Mouse (Mus musculus) hindbrain, embryonic 14.5 days (tissue): ENCODE data around the gene Scel. TPM values are rescaled to one million over a fixed set of nuclear protein-coding genes. Genes with fewer than 3 reads are reported as not detected.

Experiments
- ATAC-seq: fragments of 200-750 bp; cut with Nextera tagmentation; 2 replicates; pipeline ENCODE4 v1.8.0; 2017; ENCODE audit warnings: moderate number of reproducible peaks, mild to moderate bottlenecking, moderate TSS enrichment, moderate library complexity; ENCODE audit not compliant: low FRiP score
- DNase-seq: peaks from one replicate; pipeline ENCODE4 v3.0.0-alpha.2; 2015; ENCODE audit warnings: low spot score
- H3K27ac ChIP-seq: fragments of 300-500 bp; sonication (generic); 2 replicates; pipeline ENCODE4 v1.5.1; 2014; ENCODE audit warnings: mild to moderate bottlenecking, moderate library complexity
- H3K27me3 ChIP-seq: fragments of 300-500 bp; sonication (generic); 2 replicates; pipeline ENCODE4 v1.6.1; 2014; ENCODE audit warnings: mild to moderate bottlenecking, low read length, mixed read lengths; ENCODE audit not compliant: control insufficient read depth, insufficient read depth
- H3K36me3 ChIP-seq: fragments of 300-500 bp; sonication (generic); replicated peaks from 2 replicates; pipeline ENCODE4 v1.6.1; 2014; ENCODE audit not compliant: control insufficient read depth, insufficient read depth
- H3K4me1 ChIP-seq: fragments of 300-500 bp; sonication (generic); replicated peaks from 2 replicates; pipeline ENCODE4 v1.6.1; 2014; ENCODE audit warnings: antibody characterized with exemption, low read length, mixed read lengths; ENCODE audit not compliant: control insufficient read depth, insufficient read depth
- H3K4me2 ChIP-seq: fragments of 300-500 bp; sonication (generic); replicated peaks from 2 replicates; pipeline ENCODE4 v1.6.1; 2014; ENCODE audit warnings: mild to moderate bottlenecking, moderate library complexity
- H3K4me3 ChIP-seq: fragments of 300-500 bp; sonication (generic); replicated peaks from 2 replicates; pipeline ENCODE4 v1.5.1; 2014; ENCODE audit warnings: mild to moderate bottlenecking, low read length
- H3K9ac ChIP-seq: fragments of 300-500 bp; sonication (generic); 2 replicates; pipeline ENCODE4 v1.6.1; 2014
- H3K9me3 ChIP-seq: fragments of 300-500 bp; sonication (generic); 2 replicates; pipeline ENCODE4 v1.6.1; 2016; ENCODE audit warnings: low read length; ENCODE audit not compliant: control insufficient read depth
- WGBS: fragments of 180-500 bp; shearing (Covaris S2); extraction: QIAGEN DNeasy Blood & Tissue Kit; methylation state at CpG from one replicate; pipeline ENCODE4 v1.1.7; 2014; 5-methylcytosine and 5-hydroxymethylcytosine counted together
- polyA plus RNA-seq: library from polyadenylated mRNA; unstranded; fragments of >200 nt; fragmentation: Nextera tagmentation; extraction: Ambion mirVana; gene quantifications from 2 replicates; pipeline ENCODE4 v1.2.1, GENCODE M21; 2014

Gene Scel
- polyA plus RNA-seq, 1 experiment from 2014 or later = 0.36 TPM

DNA sequence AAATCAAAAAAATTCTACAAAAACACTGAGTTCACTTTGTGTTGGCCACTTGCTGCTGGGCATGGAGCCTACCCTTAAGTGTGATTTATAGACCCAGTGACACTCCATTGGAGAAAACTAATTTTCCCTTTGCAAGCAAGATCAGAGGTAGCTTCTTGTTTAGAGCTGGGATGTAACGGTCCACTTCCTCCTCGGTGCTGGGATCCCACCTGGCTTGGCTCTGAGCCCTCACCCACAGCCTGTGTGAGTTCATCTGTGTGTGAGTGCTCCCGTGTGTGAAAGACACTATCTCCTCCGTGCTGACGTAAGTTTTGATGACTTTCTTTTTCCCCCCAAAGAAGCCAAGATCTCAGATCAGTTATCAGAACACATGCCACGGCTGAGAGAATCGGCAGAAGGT lies 62.7 kb downstream of the Scel start:
- no peak for ATAC-seq
- H3K4me1 ChIP-seq = no peaks in the 10 kb centered on the region
- H3K4me3 ChIP-seq = no peak overlapping the region
- H3K4me2 ChIP-seq = no peak overlapping the region
- no peak overlapping the region for H3K27ac ChIP-seq
- WGBS = 90% methylated on average over 7 of the region's 7 CpGs
- no peaks in the 10 kb centered on the region for H3K9me3 ChIP-seq
- no peaks in the 10 kb centered on the region for H3K36me3 ChIP-seq
- no peak for DNase-seq
- no peak overlapping the region for H3K9ac ChIP-seq
- H3K27me3 ChIP-seq = no peaks in the 10 kb centered on the region

DNA sequence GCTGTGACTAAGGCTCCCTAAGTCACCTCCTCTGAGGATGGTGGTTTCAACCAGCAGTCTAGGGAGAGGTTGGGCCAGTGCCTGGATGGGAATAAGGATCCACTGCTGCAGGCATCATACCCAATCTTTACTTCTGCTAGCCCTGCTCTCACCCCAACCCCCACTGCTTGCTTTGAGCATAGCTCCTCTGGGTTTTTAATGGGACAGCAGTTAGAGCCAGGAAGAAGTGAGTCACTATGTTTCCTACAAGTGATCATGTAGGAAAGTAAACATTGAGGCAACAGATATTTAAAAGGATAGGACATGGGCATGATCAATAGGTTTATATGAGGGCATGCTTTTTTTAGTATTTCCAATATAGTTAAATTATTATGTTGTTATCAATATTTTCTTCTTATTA lies 63.9 kb downstream of the Scel start:
- Histone ChIP-seq H3K9me3 (no peaks in the 10 kb centered on the region), H3K9ac (no peak overlapping the region), H3K27ac (no peak overlapping the region), H3K27me3 (no peaks in the 10 kb centered on the region), H3K4me3 (no peak overlapping the region), H3K4me2 (no peak overlapping the region), H3K4me1 (no peaks in the 10 kb centered on the region), H3K36me3 (no peaks in the 10 kb centered on the region)
- no peak for ATAC-seq
- no peak for DNase-seq

DNA sequence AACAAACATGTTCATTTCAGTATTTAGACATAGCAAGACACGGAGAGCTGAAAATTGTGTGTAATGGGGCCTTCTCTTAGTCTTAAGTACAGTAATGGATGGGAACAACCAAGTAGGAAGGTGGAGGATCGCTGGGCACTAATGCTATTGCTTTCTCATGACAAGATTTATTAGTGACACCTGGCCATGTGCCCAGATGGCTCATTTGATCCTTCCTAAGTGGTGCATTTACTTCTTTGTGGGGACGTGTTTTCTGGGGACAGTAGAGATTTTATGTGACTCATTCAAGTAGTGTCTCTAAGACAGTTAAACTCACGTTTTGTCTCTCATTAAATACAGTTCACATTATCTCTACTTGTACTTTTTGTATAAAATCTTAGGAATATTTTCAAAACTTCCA lies 73.5 kb downstream of the Scel start:
- WGBS = 43% methylated on average over 4 of the region's 4 CpGs

DNA sequence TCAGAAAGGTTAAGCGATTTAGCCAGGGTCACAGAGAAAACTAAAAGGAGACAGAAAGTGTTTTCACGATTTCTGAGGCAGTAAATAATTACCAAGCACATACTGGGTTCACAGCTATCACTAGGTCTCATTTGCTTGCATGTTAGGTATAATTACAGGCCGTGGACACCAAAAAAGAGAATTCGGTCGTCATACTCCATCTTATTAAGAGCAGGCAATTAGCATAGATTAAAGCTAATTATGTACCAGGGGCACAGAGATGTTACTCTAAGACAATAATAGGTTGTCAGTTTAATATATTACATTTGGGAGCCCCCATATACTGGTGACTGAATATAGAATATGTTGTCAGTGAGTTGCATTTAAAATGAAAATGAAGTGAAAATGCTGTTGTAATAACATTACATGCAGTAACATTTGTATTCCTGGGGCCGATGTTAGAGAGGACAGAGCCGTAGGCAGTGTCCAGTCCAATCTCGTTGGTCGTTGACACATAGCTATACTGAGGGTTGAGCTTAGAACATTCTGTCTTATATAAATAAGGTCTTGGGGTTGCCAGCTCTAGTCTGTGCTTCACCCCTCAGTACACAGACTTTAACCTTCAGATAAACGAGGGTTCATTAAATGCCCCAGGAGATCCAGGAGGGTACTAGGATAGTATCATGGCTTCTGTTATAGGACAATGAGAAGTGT lies 74.2 kb downstream of the Scel start:
- no peak overlapping the region for H3K4me2 ChIP-seq
- DNase-seq (no peak), ATAC-seq (no peak)
- no peak overlapping the region for H3K27ac ChIP-seq
- no peak overlapping the region for H3K9ac ChIP-seq
- no peaks in the 10 kb centered on the region for H3K9me3 ChIP-seq
- WGBS = 62% methylated on average over 10 of the region's 10 CpGs
- no peaks in the 10 kb centered on the region for H3K4me1 ChIP-seq
- no peaks in the 10 kb centered on the region for H3K36me3 ChIP-seq
- H3K4me3 ChIP-seq = no peak overlapping the region
- H3K27me3 ChIP-seq = no peaks in the 10 kb centered on the region

More for the DNA sequence above, 73.5 kb downstream of the Scel start:
- Histone ChIP-seq H3K27me3 (no peaks in the 10 kb centered on the region), H3K9me3 (no peaks in the 10 kb centered on the region), H3K9ac (no peak overlapping the region), H3K36me3 (no peaks in the 10 kb centered on the region), H3K4me1 (no peaks in the 10 kb centered on the region), H3K4me2 (no peak overlapping the region), H3K27ac (no peak overlapping the region), H3K4me3 (no peak overlapping the region)
- no peak for ATAC-seq
- DNase-seq = no peak

DNA sequence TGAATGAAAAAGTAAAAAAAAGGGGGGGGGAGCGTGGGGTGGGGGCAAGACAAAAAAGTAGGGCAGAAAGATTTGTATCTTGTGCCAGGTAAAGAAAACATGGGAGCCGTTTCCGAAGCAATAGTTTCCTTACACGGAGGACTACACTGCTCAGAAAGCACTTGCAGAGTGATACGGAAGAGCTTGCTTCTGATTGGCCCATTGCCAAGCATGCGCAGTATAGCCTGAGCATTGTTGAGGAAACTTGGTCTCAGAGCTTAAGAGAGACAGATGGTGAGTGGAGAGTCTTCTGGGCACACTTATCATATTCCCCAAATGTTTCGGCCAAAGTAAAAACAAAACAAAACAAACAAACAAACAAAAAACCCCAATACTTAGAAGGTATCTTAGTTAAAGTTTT lies 76.7 kb downstream of the Scel start:
- Histone ChIP-seq H3K4me1 (no peaks in the 10 kb centered on the region), H3K27ac (no peak overlapping the region), H3K27me3 (no peaks in the 10 kb centered on the region), H3K36me3 (no peaks in the 10 kb centered on the region), H3K9ac (no peak overlapping the region), H3K9me3 (no peaks in the 10 kb centered on the region), H3K4me2 (peak overlapping the region; percentile 30; the same call in 1 of the 2 replicates), H3K4me3 (no peak overlapping the region)
- 66% methylated on average over 7 of the region's 7 CpGs for WGBS
- ATAC-seq = peak; percentile 83; the same call in 1 of the 2 replicates
- DNase-seq = no peak

DNA sequence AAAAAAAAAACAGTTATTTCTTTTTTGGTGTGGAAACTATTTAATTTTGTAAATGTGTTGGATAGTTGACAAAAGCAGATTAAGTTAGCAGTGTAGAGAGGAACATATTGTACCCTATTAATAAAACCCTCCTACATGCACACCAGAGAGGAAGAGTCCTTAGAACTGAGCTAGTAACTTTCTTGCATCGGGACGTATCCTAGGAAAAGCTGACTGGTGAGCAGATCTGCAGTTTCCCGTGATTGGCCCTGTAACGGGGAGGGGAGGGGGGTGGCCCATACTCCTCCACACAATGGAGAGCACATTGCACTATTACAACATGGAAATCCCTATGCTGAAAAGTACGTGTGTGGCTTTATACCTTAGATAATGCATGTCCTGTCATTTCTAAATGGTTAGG lies 82.7 kb downstream of the Scel start:
- Histone ChIP-seq H3K9ac (no peak overlapping the region), H3K4me2 (no peak overlapping the region), H3K4me1 (no peaks in the 10 kb centered on the region), H3K27me3 (no peaks in the 10 kb centered on the region), H3K4me3 (no peak overlapping the region), H3K9me3 (no peaks in the 10 kb centered on the region), H3K36me3 (no peaks in the 10 kb centered on the region), H3K27ac (no peak overlapping the region)
- DNase-seq (no peak), ATAC-seq (no peak)
- WGBS = 70% methylated on average over 5 of the region's 5 CpGs

DNA sequence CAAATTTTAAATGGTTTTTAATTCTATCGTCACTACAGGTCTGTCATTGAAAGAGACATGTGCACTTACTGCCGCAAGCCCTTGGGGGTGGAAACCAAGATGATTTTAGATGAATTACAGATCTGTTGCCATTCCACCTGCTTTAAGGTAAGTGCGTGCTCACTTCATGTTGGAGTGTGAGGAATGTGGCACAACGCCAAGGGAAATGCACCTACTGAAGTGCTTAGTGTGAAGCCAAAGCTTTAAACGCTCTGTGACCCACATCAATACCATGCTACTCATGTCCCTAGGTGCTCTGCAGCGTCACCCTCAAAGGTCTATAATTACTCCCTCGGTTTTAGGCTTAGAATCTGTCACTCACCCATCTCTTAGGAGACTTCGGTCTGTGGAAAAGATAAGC lies 94.9 kb downstream of the Scel start:
- no peaks in the 10 kb centered on the region for H3K9me3 ChIP-seq
- H3K4me2 ChIP-seq = no peak overlapping the region
- ATAC-seq (no peak), DNase-seq (no peak)
- H3K36me3 ChIP-seq = no peaks in the 10 kb centered on the region
- H3K27me3 ChIP-seq = no peaks in the 10 kb centered on the region
- no peak overlapping the region for H3K27ac ChIP-seq
- 86% methylated on average over 8 of the region's 8 CpGs for WGBS
- no peak overlapping the region for H3K9ac ChIP-seq
- H3K4me1 ChIP-seq = no peaks in the 10 kb centered on the region
- no peak overlapping the region for H3K4me3 ChIP-seq

DNA sequence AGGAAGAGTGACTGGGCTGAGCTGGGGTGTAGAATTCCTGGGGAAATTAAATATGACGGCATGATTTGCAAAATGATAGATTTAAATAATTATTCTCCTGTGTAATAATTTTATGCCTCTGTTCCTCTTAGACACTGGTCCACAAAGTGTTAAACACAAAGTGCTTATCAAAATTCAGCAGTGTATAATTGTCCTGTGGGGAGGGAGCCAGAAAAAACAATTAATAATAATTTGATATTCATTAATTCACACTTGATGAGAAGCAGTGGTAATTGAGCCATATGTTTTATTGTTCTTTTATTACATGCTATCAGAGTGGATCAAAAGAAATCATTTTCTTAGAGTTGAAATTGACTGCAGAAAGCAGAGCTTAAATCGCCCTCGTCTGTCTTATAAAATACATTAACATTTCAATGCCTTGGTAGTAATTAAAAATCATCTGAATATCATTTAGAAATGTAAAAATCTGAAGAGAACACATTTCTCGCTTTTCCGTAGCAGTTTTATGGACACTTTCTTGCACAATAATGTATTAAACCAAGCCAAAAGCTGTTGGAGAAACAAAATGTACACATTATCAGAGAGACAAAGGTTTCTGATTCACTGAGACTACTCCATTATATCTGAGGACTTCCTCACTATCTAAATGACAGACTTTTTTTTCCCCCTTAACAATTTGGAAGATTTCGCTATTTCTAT lies 100.6 kb downstream of the Scel start:
- Histone ChIP-seq H3K4me2 (no peak overlapping the region), H3K4me3 (no peak overlapping the region), H3K9me3 (no peaks in the 10 kb centered on the region), H3K36me3 (no peaks in the 10 kb centered on the region), H3K27ac (no peak overlapping the region), H3K9ac (no peak overlapping the region), H3K27me3 (no peaks in the 10 kb centered on the region), H3K4me1 (no peaks in the 10 kb centered on the region)
- DNase-seq (peak; percentile 37), ATAC-seq (0 out of 2 replicates have a peak, but pooled peaks have one; percentile 8)
- WGBS = 52% methylated on average over 6 of the region's 6 CpGs

DNA sequence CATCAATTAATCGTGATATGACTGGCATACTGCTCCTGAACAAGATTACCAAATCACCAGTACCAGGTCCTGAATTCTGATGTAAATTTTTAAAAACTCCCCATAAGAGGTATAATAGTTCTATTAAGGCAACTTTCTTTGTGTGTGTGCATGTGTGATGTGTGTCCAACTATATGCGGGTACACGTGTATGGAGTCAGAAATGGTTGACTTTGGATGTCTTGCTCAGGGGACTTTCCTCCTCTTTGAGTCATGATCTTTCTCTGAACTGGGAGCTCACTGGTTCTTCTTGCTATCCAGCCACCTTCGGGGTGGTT lies 101.1 kb downstream of the Scel start:
- Histone ChIP-seq H3K4me2 (no peak overlapping the region), H3K9me3 (no peaks in the 10 kb centered on the region), H3K27ac (no peak overlapping the region), H3K9ac (no peak overlapping the region), H3K4me1 (no peaks in the 10 kb centered on the region), H3K27me3 (no peaks in the 10 kb centered on the region), H3K36me3 (no peaks in the 10 kb centered on the region), H3K4me3 (no peak overlapping the region)
- 80% methylated on average over 4 of the region's 4 CpGs for WGBS
- no peak for ATAC-seq
- DNase-seq = no peak
